Mouse (Mus musculus) myocyte (in vitro differentiated cells): ENCODE data around the gene Cntn3. TPM values are rescaled to one million over a fixed set of nuclear protein-coding genes. Genes with fewer than 3 reads are reported as not detected.

Source experiments
- H3K27me3 ChIP-seq: one replicate; pipeline ENCODE4 v1.6.1; 2011; ENCODE audit not compliant: control insufficient read depth, insufficient read depth, insufficient read length
- H3K36me3 ChIP-seq: one replicate; pipeline ENCODE4 v1.6.1; 2011; ENCODE audit not compliant: control insufficient read depth, insufficient read depth
- H3K4me2 ChIP-seq: one replicate; pipeline ENCODE4 v1.6.1; 2011; ENCODE audit warnings: low read depth, control low read depth
- H3K4me3 ChIP-seq: one replicate; pipeline ENCODE4 v1.5.1; 2011; ENCODE audit warnings: mild to moderate bottlenecking, control low read depth, moderate library complexity
- H3K79me2 ChIP-seq: one replicate; pipeline ENCODE4 v1.6.1; 2011; ENCODE audit not compliant: control insufficient read depth, insufficient read depth
- H3ac ChIP-seq: one replicate; pipeline ENCODE4 v1.6.1; 2011; ENCODE audit not compliant: control insufficient read depth, insufficient read length
- CEBPB ChIP-seq: IDR thresholded peaks from 2 replicates; pipeline ENCODE4 v1.6.1; 2011; ENCODE audit warnings: mild to moderate bottlenecking, moderate library complexity; ENCODE audit not compliant: poor library complexity, insufficient read depth, severe bottlenecking
- E2F4 ChIP-seq: IDR thresholded peaks from one replicate; pipeline ENCODE4 v1.6.1; 2011; ENCODE audit warnings: mild to moderate bottlenecking, control low read depth, moderate library complexity; ENCODE audit not compliant: insufficient read depth
- MAX ChIP-seq: IDR thresholded peaks from one replicate; pipeline ENCODE4 v1.6.1; 2011; ENCODE audit warnings: low read depth, mild to moderate bottlenecking, control low read depth
- MYOD1 ChIP-seq, 3 experiments: IDR thresholded peaks; one replicate each; pipeline ENCODE4 v1.6.1; 2011; ENCODE audit warnings: control low read depth in 2 of 3, low read depth in 2 of 3, mild to moderate bottlenecking in 2 of 3, moderate library complexity in 1 of 3; ENCODE audit not compliant: insufficient read length in 2 of 3, control insufficient read depth in 1 of 3
- MYOG ChIP-seq, 3 experiments: IDR thresholded peaks; one replicate each; pipeline ENCODE4 v1.6.1; 2011; ENCODE audit warnings: control low read depth in 2 of 3, low read depth in 2 of 3, mild to moderate bottlenecking in 2 of 3; ENCODE audit not compliant: insufficient read length in 2 of 3, control insufficient read depth in 1 of 3, insufficient read depth in 1 of 3
- POLR2A ChIP-seq: IDR thresholded peaks from one replicate; pipeline ENCODE4 v1.6.1; 2011; ENCODE audit warnings: low read depth, mild to moderate bottlenecking, control low read depth, moderate library complexity; ENCODE audit not compliant: insufficient read length
- POLR2AphosphoS2 ChIP-seq: IDR thresholded peaks from one replicate; pipeline ENCODE4 v1.6.1; 2011; ENCODE audit warnings: low read depth, control low read depth; ENCODE audit not compliant: insufficient read length
- REST ChIP-seq: IDR thresholded peaks from one replicate; pipeline ENCODE4 v1.6.1; 2011; ENCODE audit warnings: mild to moderate bottlenecking, control low read depth, moderate library complexity; ENCODE audit not compliant: insufficient read depth, insufficient read length
- SRF ChIP-seq: IDR thresholded peaks from one replicate; pipeline ENCODE4 v1.6.1; 2011; ENCODE audit warnings: low read depth; ENCODE audit not compliant: control insufficient read depth, insufficient read length
- TCF12 ChIP-seq: IDR thresholded peaks from one replicate; pipeline ENCODE4 v1.6.1; 2011; ENCODE audit warnings: mild to moderate bottlenecking, control low read depth; ENCODE audit not compliant: poor library complexity, insufficient read depth, severe bottlenecking
- TCF3 ChIP-seq: IDR thresholded peaks from one replicate; pipeline ENCODE4 v1.6.1; 2011; ENCODE audit warnings: low read depth, control low read depth; ENCODE audit not compliant: insufficient read length
- USF1 ChIP-seq: IDR thresholded peaks from one replicate; pipeline ENCODE4 v1.6.1; 2011; ENCODE audit warnings: low read depth, mild to moderate bottlenecking, control low read depth, moderate library complexity
- polyA plus RNA-seq: library from polyadenylated mRNA; unstranded; fragments of >200 nt; fragmentation: generic; extraction: Trizol; gene quantifications from one replicate; pipeline ENCODE4 v1.2.1, GENCODE M21; 2012; ENCODE audit warnings: missing spikeins

Cntn3 gene
- polyA plus RNA-seq, 1 experiment, result 0.28 TPM

DNA sequence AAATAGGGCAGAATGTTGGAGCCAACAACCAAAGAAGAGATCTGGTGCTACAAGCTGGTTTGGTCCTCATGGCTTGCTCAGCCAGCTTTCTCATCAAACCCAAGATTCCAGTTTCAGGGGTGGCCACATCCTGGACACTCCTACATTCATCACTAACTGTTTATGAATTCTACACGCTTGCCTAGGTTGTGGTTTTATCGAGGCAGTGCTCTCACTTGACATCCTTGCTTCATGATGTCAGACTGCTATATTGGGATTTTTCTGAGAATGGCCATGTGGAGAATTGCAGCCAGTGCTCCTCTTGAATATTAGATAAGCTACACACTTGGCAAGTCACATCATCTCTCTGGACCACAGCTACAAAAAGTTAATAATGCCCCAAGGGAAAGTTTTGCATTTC is 452.9 kb downstream of the Cntn3 start:
- H3K4me3 ChIP-seq, result no peak overlapping the region
- no peak overlapping the region for H3K4me2 ChIP-seq
- no peak overlapping the region for H3ac ChIP-seq
- H3K36me3 ChIP-seq, result no peaks in the 10 kb centered on the region
- no peaks in the 10 kb centered on the region for H3K27me3 ChIP-seq
- no peaks in the 10 kb centered on the region for H3K79me2 ChIP-seq
- TF ChIP-seq MYOG (IDR thresholded peaks at IDR 0.05; ENCODE audit: control insufficient read depth in 1 of 3, insufficient read depth in 1 of 3, insufficient read length in 2 of 3, low read depth in 2 of 3), result no peak

DNA sequence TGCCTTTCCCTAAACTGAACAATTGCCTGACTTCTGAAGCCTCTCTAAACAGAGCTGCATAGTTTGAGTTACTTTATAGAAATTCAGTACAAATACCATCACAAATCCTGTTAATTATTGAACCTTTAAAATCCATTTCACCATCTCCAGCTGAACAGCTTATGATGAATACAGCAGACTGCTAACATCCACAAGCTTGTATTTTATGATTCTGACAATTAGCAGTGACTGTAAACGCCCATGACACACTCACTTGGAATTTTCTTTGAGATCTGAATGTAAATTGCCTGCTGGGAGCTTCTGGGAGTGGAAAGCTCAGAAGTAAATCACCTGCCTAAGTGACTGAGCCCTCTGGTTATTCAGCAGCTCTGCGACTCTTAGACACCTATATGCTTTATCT is 459.3 kb downstream of the Cntn3 start:
- Histone ChIP-seq H3K4me2 (no peak overlapping the region), H3K4me3 (no peak overlapping the region), H3ac (no peak overlapping the region), H3K79me2 (no peaks in the 10 kb centered on the region), H3K36me3 (no peaks in the 10 kb centered on the region), H3K27me3 (no peaks in the 10 kb centered on the region)
- TF ChIP-seq CEBPB (no peak), USF1 (no peak), SRF (no peak), TCF3 (no peak), MAX (no peak), POLR2A (no peak), POLR2AphosphoS2 (no peak), E2F4 (no peak), MYOG (IDR thresholded peaks at IDR 0.05; ENCODE audit: control insufficient read depth in 1 of 3, insufficient read depth in 1 of 3, insufficient read length in 2 of 3, low read depth in 2 of 3) (no peak), MYOD1 (IDR thresholded peaks at IDR 0.05; ENCODE audit: control insufficient read depth in 1 of 3, insufficient read length in 2 of 3, low read depth in 2 of 3) (no peak), REST (no peak), TCF12 (no peak)
